Mouse (Mus musculus) kidney, adult 18-20 months (tissue): Measurements from ENCODE around the gene Gm12569.

Experiments used
- DNase-seq: peaks from one replicate; pipeline ENCODE4 v3.0.0; 2021

The Gm12569 gene

DNA sequence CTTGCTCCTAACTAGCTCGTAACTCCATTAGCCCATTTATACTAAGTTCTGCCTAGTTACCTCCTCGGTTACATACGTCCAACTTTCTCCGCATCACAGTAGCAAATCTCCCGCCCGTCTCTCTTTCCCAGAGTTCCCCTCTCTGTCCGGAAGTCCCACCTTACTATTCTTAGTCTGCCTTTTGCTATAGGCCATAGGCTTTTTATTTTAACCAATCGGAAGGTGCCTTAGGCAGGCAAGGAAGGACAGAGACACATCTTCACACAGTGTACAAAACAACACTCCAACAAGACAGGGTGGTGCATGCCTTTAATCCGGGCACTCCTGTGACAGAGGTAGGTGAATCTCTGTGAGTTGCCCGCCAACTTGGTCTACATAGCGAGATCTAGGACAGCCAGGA, at the start of gene Gm12569:
Gm12569 (plus strand) TSS at position 166 of the 400 bp plus-strand sequence.
- no peak for DNase-seq

DNA sequence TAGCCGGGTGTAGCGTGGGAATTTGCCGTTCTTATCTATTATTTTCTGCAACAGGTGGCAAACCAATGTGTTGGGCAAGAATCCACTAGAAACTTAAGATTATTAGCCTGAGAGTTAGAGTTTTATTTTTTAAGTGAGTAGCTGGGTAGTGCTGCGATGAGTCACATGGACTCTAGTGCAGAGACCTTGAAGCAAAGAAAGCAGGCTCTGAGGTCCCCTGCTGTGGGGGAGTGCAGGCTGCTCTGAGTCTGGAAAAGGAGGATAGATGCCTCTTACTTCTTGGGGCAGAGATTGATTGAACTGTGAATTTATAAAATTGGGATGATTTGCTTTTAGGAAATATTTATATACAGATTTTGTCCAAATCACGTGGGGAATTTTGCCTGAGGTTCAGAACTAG, 17.5 kb upstream of the Gm12569 start:
- DNase-seq = no peak

DNA sequence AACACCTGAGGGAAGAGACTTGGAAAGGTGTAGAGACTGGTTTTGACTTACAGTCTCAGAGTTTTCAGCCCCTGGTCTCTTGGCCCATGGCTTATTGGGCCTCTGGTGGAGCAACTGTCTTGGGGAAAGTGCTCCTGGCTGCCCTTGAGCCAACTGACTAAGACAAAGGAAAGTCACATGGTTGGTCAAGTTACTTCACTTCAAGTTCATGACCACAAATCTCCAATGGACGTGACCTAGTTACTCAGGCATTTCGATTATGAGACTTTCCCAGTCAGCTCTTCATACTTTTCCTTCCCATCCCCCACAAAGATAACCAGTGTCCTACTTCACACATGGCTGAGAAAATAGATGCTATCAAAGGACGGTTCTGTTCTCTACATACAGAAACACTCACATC, 12.5 kb upstream of the Gm12569 start:
- no peak for DNase-seq

DNA sequence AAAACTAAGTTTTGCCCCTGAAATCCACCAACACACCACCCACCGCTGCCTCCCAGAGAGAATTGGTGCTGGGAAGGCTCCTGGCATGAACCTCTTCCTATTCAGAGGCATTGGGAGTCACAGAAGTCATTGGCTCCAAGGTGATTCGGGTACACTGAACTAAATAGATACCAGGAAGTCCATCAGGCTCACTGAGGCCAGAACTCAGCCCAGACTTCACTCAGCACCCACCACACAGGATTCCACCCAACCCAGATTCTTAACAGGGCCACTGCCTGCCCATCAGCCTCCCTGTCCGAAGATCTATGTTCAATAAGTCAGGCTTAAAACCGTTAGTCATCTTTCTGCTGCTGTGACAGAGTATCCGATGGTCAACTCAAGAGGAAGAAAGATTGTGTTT, 8.8 kb upstream of the Gm12569 start:
- no peak for DNase-seq

- no peak for DNase-seq
Observed at GRCm38 (mm10) chr11:51214021-51214420, 6.3 kb upstream of the Gm12569 start.

DNA sequence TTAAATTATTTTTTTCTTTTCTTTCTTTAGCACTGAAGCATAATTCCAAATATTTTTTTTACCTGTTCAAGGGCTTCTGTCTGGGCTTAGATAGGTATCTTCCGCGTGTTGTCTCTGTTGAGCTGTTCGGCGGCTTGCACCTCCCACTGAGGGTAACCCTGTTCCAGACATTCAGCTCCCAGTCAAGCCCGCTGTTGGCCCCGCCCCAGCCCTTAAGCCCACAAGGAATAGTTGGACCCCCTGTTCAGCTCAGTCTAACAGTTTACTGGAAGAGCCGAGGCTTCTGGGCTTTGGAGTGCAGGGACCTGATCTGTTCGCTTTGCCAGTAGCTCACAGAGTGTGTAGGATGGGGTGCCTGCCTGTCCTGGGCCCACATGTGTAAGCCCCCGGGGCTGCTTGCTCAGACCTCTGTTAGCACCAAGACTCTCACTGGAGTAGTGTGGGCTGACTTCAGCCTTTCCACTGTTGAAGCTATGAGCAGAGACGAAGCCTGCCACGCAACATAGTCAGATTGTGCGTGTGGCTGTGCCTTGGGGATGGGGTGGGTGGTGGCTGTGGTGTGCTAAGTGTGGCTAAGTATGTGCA, 785 bp upstream of the Gm12569 start:
- no peak for DNase-seq

DNA sequence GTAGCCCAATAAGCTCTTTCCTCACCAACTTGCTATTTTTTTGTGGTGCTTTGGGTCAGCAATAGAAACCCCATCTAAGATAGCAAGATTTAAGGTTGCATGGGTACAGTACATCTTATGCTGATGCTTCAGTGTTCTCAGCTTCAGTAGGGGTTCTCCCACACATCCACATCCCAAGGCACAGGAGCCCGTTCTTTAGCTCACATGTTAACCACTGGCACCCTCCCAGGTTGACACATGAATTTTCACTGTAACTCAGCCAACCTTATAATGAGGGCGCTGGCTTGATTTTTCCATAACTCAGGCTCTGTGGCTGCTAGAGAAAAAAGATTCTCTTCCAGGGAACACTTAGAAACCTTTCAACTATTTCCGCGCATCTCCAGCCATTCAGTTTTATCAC, 6.8 kb downstream of the Gm12569 start:
- DNase-seq = no peak

GRCm38 (mm10) chr11:51234626-51235025, 14.4 kb downstream of the Gm12569 start:
- no peak for DNase-seq

DNA sequence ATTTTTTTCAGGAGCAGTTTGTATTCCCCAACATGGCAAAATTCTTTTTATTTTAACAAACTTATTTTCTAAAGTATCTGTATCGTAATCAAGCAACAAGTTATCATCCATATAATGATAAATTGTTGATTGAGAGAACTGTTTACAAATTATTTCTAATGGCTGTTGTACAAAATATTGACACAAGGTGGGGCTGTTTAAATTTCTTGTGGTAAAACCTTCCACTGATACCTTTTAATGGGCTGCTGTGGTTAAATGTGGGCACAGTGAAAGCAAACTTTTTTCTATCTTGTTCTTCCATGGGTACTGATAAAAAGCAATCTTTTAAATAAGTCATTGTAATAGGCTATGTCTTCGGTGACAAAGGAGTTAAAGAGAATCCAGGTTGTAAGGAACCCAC, 22.6 kb downstream of the Gm12569 start:
- DNase-seq = no peak

GRCm38 (mm10) chr11:51257006-51257405, 36.7 kb downstream of the Gm12569 start:
- DNase-seq = no peak

- DNase-seq = no peak
Observed at GRCm38 (mm10) chr11:51261680-51262219, 41.5 kb downstream of the Gm12569 start, which contains the start of gene Clk4. Gene Clk4 (plus strand): TSS chr11:51261730.

- DNase-seq = peak; percentile 99
Observed at GRCm38 (mm10) chr11:51262342-51263285, 42.3 kb downstream of the Gm12569 start, which contains the start of gene BC049762. Gene BC049762 (minus strand): TSS chr11:51263046.

DNA sequence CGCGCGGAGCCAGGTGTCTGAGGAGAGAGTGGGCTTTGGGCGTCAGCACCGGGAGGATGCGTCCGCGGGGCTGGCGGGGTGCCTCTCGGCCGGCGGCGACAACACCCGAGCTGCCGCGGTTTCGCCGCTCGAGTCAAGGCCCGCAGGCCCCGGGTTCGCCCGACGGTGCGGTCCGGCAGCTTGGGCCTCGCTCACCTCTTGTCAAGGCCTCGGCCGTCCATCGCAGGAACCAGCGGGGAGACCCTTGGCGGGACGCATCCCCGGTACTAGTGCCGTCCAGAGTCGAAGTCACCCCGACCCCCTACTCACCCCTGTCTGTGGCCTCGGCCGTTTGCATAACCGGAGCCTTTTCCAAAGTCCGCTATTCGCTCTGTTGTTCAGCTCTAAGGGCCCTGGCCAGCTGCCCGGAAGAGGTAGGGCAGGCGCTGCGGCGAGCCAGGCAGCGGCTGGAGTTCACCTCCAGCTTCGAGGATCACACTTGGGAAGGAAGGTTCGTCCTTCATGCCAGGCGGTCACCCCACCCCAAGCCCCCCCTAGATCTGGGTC, 43.1 kb downstream of the Gm12569 start:
- peak; percentile 86 for DNase-seq

DNA sequence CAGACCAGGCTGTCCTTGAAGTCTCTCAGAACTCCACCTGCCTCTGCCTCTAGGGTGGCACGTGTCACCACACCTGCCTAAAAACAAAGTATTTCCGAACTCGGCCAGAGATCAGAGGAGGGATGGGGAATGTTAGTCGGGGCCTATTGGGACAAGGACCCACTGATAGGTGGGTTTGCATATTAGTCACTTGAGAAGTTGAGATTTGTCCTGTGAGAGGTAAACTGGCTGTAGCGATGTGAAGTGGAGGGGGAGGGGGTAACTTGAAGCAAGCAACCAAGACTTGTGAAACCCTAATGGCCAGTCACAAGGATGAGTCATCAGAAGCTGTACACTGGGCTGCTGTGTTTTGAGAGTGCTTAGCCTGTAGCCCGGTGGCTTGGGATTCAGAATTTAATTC, 44.1 kb downstream of the Gm12569 start:
- peak; percentile 38 for DNase-seq

- peak; percentile 16 for DNase-seq
Observed at GRCm38 (mm10) chr11:51265326-51265725, 45.1 kb downstream of the Gm12569 start.

DNA sequence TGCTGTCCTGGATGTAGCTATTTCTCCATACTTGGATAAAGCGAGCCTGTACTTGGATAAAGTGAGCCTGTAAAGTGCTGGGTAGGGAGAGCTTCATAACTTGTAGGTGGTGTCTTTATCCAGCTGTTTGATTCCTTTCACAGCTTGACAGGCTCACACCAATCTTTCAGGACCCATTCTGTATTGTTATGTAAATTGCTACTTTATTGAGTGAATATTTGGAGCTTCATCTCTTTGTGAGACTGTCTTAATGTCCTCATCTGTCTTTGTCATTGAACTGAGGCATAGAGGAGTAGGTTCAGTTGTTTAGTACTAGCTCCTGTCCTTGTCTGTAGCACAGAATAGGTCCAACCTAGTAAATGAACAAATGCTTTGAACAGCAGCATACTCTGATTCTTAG, 54.1 kb downstream of the Gm12569 start:
- no peak for DNase-seq
